In the genomic region with DNA sequence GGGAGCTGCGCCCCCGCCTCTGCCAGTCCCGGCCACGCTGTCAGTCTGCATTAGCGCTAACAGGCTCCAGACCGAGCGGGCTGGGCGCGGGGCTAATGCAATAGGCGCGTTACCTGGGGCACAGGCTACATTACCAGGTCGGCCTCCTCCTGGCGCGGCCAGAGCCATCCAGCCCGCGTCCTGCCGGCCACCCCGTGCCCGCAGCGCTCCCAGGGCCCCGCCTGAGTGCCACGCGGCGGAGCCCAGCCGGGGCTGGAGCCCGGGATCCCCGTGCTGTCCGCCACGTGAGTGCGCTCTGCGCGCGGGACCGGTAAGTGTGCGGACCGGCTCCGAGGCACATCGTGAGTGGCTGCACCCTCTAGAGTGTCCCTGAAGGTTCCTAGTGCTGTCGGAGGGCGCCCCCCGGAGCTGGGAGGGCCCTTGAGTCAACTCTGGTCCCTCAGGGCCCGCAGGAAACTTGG, we compare ENCODE assay signal across 9 mouse cellular contexts. TPM values are rescaled to one million over a fixed set of nuclear protein-coding genes. Genes with fewer than 3 reads are reported as not detected.
DNase-seq lines count a peak whose midpoint lies in the region; ATAC-seq and TF ChIP-seq lines count a peak whose summit lies in the region.
"Had no signal": no experiment of that assay in that cellular context is flagged by ENCODE, and none has a peak within 500 bp of the region (broad histone marks: within the 10 kb centered on the region; RNA-seq: fewer than 3 reads in every experiment).

No protein-coding gene starts in this region.

- no peak for TF ChIP-seq CTCF in lung, embryonic 14.5 days (IDR thresholded peaks at IDR 0.05; ENCODE audit: low read depth)

- DNase-seq in lung, embryonic 14.5 days, result peak; percentile 38
- no peak for DNase-seq in lung, adult 18-20 months
- DNase-seq in embryonic facial prominence, embryonic 11.5 days (ENCODE audit: low spot score), result peak; percentile 56
- DNase-seq in neural tube, embryonic 11.5 days (ENCODE audit: low spot score), result peak; percentile 24
- no peak for DNase-seq in adipocyte (ENCODE audit: low spot score)
- no peak for DNase-seq in gastrocnemius, adult 18-20 months (ENCODE audit: low spot score)

- H3K4me3 ChIP-seq in lung, embryonic 14.5 days (ENCODE audit: low read depth, low read length), result peak overlapping the region; percentile 43
- peak overlapping the region; percentile 44 for H3K4me3 ChIP-seq in embryonic facial prominence, embryonic 11.5 days (ENCODE audit: low read depth, low read length)
- peak overlapping the region; percentile 46 for H3K4me3 ChIP-seq in hindbrain, embryonic 13.5 days
- peak overlapping the region; percentile 41 for H3K4me3 ChIP-seq in neural tube, embryonic 11.5 days (ENCODE audit: low read depth, low read length)

- peak; percentile 69 for ATAC-seq in lung, embryonic 14.5 days (ENCODE audit: insufficient read depth)
- ATAC-seq in embryonic facial prominence, embryonic 11.5 days (replicated peaks; ENCODE audit: insufficient number of reproducible peaks, low FRiP score, low TSS enrichment, low read depth), result 0 out of 2 replicates have a peak, but pooled peaks have one; percentile 72
- peak; percentile 24; the same call in 1 of the 2 replicates for ATAC-seq in hindbrain, embryonic 13.5 days (ENCODE audit: low FRiP score)
- ATAC-seq in neural tube, embryonic 11.5 days (ENCODE audit: insufficient read depth, low FRiP score, low TSS enrichment), result no peak
- no peak for ATAC-seq in monocyte, adult 5-6 weeks (replicated peaks; ENCODE audit: insufficient number of reproducible peaks, low FRiP score, low TSS enrichment, poor library complexity, severe bottlenecking)

- peaks cover 52% of the 10 kb centered on the region for H3K27me3 ChIP-seq in lung, embryonic 14.5 days (ENCODE audit: insufficient read depth, low read length)
- H3K27me3 ChIP-seq in embryonic facial prominence, embryonic 11.5 days (ENCODE audit: control insufficient read depth, insufficient read depth, low read length), result peaks cover 31% of the 10 kb centered on the region
- H3K27me3 ChIP-seq in hindbrain, embryonic 13.5 days, result peaks cover 63% of the 10 kb centered on the region
- peaks cover 30% of the 10 kb centered on the region for H3K27me3 ChIP-seq in neural tube, embryonic 11.5 days (ENCODE audit: control insufficient read depth, insufficient read depth, low read length)

- peak overlapping the region; percentile 78 for H3K4me2 ChIP-seq in lung, embryonic 14.5 days
- peak overlapping the region; percentile 94 for H3K4me2 ChIP-seq in embryonic facial prominence, embryonic 11.5 days (ENCODE audit: low read depth, low read length)
- H3K4me2 ChIP-seq in hindbrain, embryonic 13.5 days, result peak overlapping the region; percentile 83
- peak overlapping the region; percentile 67 for H3K4me2 ChIP-seq in neural tube, embryonic 11.5 days (ENCODE audit: low read depth)

- H3K4me1 ChIP-seq in lung, embryonic 14.5 days (ENCODE audit: insufficient read depth), result no peaks in the 10 kb centered on the region
- no peaks in the 10 kb centered on the region for H3K4me1 ChIP-seq in embryonic facial prominence, embryonic 11.5 days (ENCODE audit: control insufficient read depth, insufficient read depth, low read length)
- peaks cover 14% of the 10 kb centered on the region for H3K4me1 ChIP-seq in hindbrain, embryonic 13.5 days (replicated peaks)
- peaks cover 6% of the 10 kb centered on the region; the same call in 1 of the 2 replicates for H3K4me1 ChIP-seq in neural tube, embryonic 11.5 days (ENCODE audit: control insufficient read depth, insufficient read depth, low read length)

- under 1% methylated on average over 42 of the region's 42 CpGs for WGBS in lung, embryonic 14.5 days
- WGBS in embryonic facial prominence, embryonic 11.5 days, result under 1% methylated on average over 42 of the region's 42 CpGs
- WGBS in hindbrain, embryonic 13.5 days, result under 1% methylated on average over 42 of the region's 42 CpGs
- WGBS in neural tube, embryonic 11.5 days, result under 1% methylated on average over 41 of the region's 42 CpGs

- no peak overlapping the region for H3K27ac ChIP-seq in lung, embryonic 14.5 days (ENCODE audit: low read depth)
- no peak overlapping the region for H3K27ac ChIP-seq in embryonic facial prominence, embryonic 11.5 days (replicated peaks; ENCODE audit: low read depth, low read length)
- H3K27ac ChIP-seq in hindbrain, embryonic 13.5 days, result no peak overlapping the region
- H3K27ac ChIP-seq in neural tube, embryonic 11.5 days (ENCODE audit: low read depth, low read length), result no peak overlapping the region
- H3K27ac ChIP-seq: macrophage had no signal

- no peaks in the 10 kb centered on the region for H3K9me3 ChIP-seq in lung, embryonic 14.5 days (ENCODE audit: low read depth, low read length)
- no peaks in the 10 kb centered on the region for H3K9me3 ChIP-seq in embryonic facial prominence, embryonic 11.5 days (replicated peaks; ENCODE audit: control insufficient read depth, low read length)
- no peaks in the 10 kb centered on the region for H3K9me3 ChIP-seq in hindbrain, embryonic 13.5 days
- H3K9me3 ChIP-seq in neural tube, embryonic 11.5 days (ENCODE audit: control insufficient read depth, low read length), result no peaks in the 10 kb centered on the region

- no peaks in the 10 kb centered on the region for H3K36me3 ChIP-seq in lung, embryonic 14.5 days (ENCODE audit: insufficient read depth)
- no peaks in the 10 kb centered on the region for H3K36me3 ChIP-seq in embryonic facial prominence, embryonic 11.5 days (replicated peaks; ENCODE audit: control insufficient read depth, insufficient read depth, low read depth, low read length)
- no peaks in the 10 kb centered on the region for H3K36me3 ChIP-seq in hindbrain, embryonic 13.5 days
- H3K36me3 ChIP-seq in neural tube, embryonic 11.5 days (ENCODE audit: control insufficient read depth, insufficient read depth, low read length), result no peaks in the 10 kb centered on the region

- no peak overlapping the region for H3K9ac ChIP-seq in lung, embryonic 14.5 days
- peak overlapping the region; percentile 39 for H3K9ac ChIP-seq in embryonic facial prominence, embryonic 11.5 days (replicated peaks; ENCODE audit: low read length)
- H3K9ac ChIP-seq in hindbrain, embryonic 13.5 days, result peak overlapping the region; percentile 65
- peak overlapping the region; percentile 35 for H3K9ac ChIP-seq in neural tube, embryonic 11.5 days (ENCODE audit: low read length)

RNA-seq across cellular contexts. Expression of a gene that starts 0.6 kb away (rescaled TPM):
- 0.08 and 0.16 TPM in 2 replicates for polyA plus RNA-seq in lung, embryonic 14.5 days (2014; fragmentation: Nextera tagmentation; extraction: Ambion mirVana)
- 0.06 and 0.18 TPM in 2 replicates for polyA plus RNA-seq in embryonic facial prominence, embryonic 11.5 days (2014; fragmentation: Nextera tagmentation; extraction: Ambion mirVana)
- polyA plus RNA-seq in hindbrain, embryonic 13.5 days (2015; fragmentation: Nextera tagmentation; extraction: Ambion mirVana), result 1.2 and 2.6 TPM in 2 replicates
- polyA plus RNA-seq in neural tube, embryonic 11.5 days (2014; fragmentation: Nextera tagmentation; extraction: Ambion mirVana), result not detected in 2 replicates
- total RNA-seq in gastrocnemius, adult 18-20 months (2021), result under 1 TPM; 0.34 to 0.52 TPM
- 0.19 TPM in 1 of 3 replicates, not detected in the others for total RNA-seq in monocyte, adult 5-6 weeks (2017)
- polyA plus RNA-seq: macrophage had no signal

RNA-seq across cellular contexts. Expression of a gene that starts 59.3 kb away (rescaled TPM):
- 0.26 and 1.2 TPM in 2 replicates for polyA plus RNA-seq in lung, embryonic 14.5 days (2014; fragmentation: Nextera tagmentation; extraction: Ambion mirVana)
- 0.28 TPM in 1 of 2 replicates, not detected in the other for polyA plus RNA-seq in embryonic facial prominence, embryonic 11.5 days (2014; fragmentation: Nextera tagmentation; extraction: Ambion mirVana)
- polyA plus RNA-seq in hindbrain, embryonic 13.5 days (2015; fragmentation: Nextera tagmentation; extraction: Ambion mirVana), result 0.26 and 0.27 TPM in 2 replicates
- 0.31 TPM in 1 of 2 replicates, not detected in the other for polyA plus RNA-seq in neural tube, embryonic 11.5 days (2014; fragmentation: Nextera tagmentation; extraction: Ambion mirVana)
- total RNA-seq in gastrocnemius, adult 18-20 months (2021), result not detected
- total RNA-seq in monocyte, adult 5-6 weeks (2017), result 0.75 to 4.6 TPM (median 2.7 TPM) in 3 replicates
- polyA plus RNA-seq: macrophage had no signal

Comparison
In these comparisons a context has a peak if more than half of its experiments do, and no peak if none do; other contexts are left out.
1. DNase-seq: peak in lung, embryonic 14.5 days (single experiment), embryonic facial prominence, embryonic 11.5 days (single experiment) and neural tube, embryonic 11.5 days (single experiment); none in lung, adult 18-20 months (0 of 2), adipocyte (single experiment) and gastrocnemius, adult 18-20 months (single experiment).
2. ATAC-seq: peak in lung, embryonic 14.5 days (single experiment), embryonic facial prominence, embryonic 11.5 days (single experiment) and hindbrain, embryonic 13.5 days (single experiment); none in neural tube, embryonic 11.5 days (single experiment) and monocyte, adult 5-6 weeks (single experiment).
3. Peak in every context shown above with its lines, with median percentiles within 50 percentile points of each other: H3K4me2 ChIP-seq and H3K4me3 ChIP-seq.